In the genomic region with DNA sequence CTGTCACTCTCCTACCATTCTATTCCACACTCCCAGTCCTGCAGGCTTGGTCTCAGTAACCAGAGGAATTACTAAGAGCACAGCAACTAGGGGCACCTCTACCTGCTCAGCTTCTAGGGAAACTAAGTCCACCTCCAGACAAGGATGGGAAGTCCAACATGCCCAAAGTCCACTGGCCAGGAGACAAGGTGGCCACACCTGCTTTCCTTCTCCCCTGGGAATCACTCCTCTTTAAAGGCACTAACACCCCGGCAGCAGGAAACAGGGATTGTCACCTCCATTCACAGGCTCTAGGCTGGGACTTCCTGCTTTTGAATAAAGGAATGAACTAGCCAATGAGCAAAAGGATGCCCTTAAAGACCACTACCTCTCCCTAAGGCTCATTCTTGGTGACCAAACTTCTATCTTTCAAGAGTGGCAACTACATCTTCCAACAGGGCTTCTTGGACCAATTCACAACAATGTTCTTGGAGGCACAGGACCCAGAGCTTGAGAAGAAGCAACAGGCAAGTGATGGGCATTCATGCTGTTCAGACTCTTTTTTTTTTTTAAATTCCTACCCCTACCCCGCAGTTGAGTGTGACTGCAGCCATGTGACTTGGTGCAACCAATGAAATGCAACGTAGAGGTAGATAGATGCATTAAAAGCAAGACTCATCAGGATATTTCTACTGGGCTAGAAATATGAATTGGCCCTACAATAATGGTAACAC, we compare ENCODE assay signal across 12 mouse cellular contexts. TPM values are rescaled to one million over a fixed set of nuclear protein-coding genes. Genes with fewer than 3 reads are reported as not detected.
A peak's percentile ranks its signal among the peaks of the same experiment; 100 is the strongest.
DNase-seq lines count a peak whose midpoint lies in the region; ATAC-seq and TF ChIP-seq lines count a peak whose summit lies in the region.
"Had no signal": no experiment of that assay in that cellular context is flagged by ENCODE, and none has a peak within 500 bp of the region (broad histone marks: within the 10 kb centered on the region; RNA-seq: fewer than 3 reads in every experiment).

No protein-coding gene starts in this region.

- H3K9ac ChIP-seq in forebrain, embryonic 12.5 days = no peak overlapping the region
- H3K9ac ChIP-seq in forebrain, postnatal 0 days = no peak overlapping the region
- no peak overlapping the region for H3K9ac ChIP-seq in kidney, embryonic 15.5 days
- H3K9ac ChIP-seq: embryonic facial prominence, embryonic 12.5 days had no signal

- no peak overlapping the region for H3K4me3 ChIP-seq in forebrain, embryonic 12.5 days (replicated peaks)
- H3K4me3 ChIP-seq in forebrain, postnatal 0 days (ENCODE audit: low read depth, low read length) = no peak overlapping the region
- peak overlapping the region; percentile 12; the same call in 1 of the 2 replicates for H3K4me3 ChIP-seq in kidney, embryonic 15.5 days (replicated peaks)
- H3K4me3 ChIP-seq: embryonic facial prominence, embryonic 12.5 days had no signal

- 77% methylated on average over 3 of the region's 3 CpGs for WGBS in forebrain, embryonic 12.5 days
- 69% methylated on average over 3 of the region's 3 CpGs for whole genome bisulfite sequencing in forebrain, postnatal 0 days
- WGBS in kidney, embryonic 15.5 days = 52% methylated on average over 3 of the region's 3 CpGs

- no peak overlapping the region for H3K27ac ChIP-seq in forebrain, embryonic 12.5 days
- no peak overlapping the region for H3K27ac ChIP-seq in forebrain, postnatal 0 days (ENCODE audit: low read depth, low read length)
- peak overlapping the region; percentile 95 for H3K27ac ChIP-seq in kidney, embryonic 15.5 days

- no peaks in the 10 kb centered on the region for H3K36me3 ChIP-seq in forebrain, embryonic 12.5 days (replicated peaks)
- no peaks in the 10 kb centered on the region for H3K36me3 ChIP-seq in forebrain, postnatal 0 days (ENCODE audit: insufficient read depth)
- H3K36me3 ChIP-seq in kidney, embryonic 15.5 days = no peaks in the 10 kb centered on the region
- H3K36me3 ChIP-seq: embryonic facial prominence, embryonic 12.5 days had no signal

- H3K27me3 ChIP-seq in forebrain, embryonic 12.5 days = no peaks in the 10 kb centered on the region
- H3K27me3 ChIP-seq in forebrain, postnatal 0 days (ENCODE audit: insufficient read depth, low read length) = no peaks in the 10 kb centered on the region
- H3K27me3 ChIP-seq in kidney, embryonic 15.5 days = no peaks in the 10 kb centered on the region
- H3K27me3 ChIP-seq: embryonic facial prominence, embryonic 12.5 days had no signal

- peaks cover 63% of the 10 kb centered on the region for H3K4me1 ChIP-seq in forebrain, embryonic 12.5 days
- H3K4me1 ChIP-seq in forebrain, postnatal 0 days (ENCODE audit: insufficient read depth) = peaks cover 30% of the 10 kb centered on the region
- peaks cover 71% of the 10 kb centered on the region for H3K4me1 ChIP-seq in kidney, embryonic 15.5 days

- H3K4me2 ChIP-seq in forebrain, embryonic 12.5 days = peak overlapping the region; percentile 19; the same call in 1 of the 2 replicates
- no peak overlapping the region for H3K4me2 ChIP-seq in forebrain, postnatal 0 days (ENCODE audit: low read depth)
- H3K4me2 ChIP-seq in kidney, embryonic 15.5 days = peak overlapping the region; percentile 79

- no peak for DNase-seq in forebrain, postnatal 0 days
- DNase-seq in kidney, postnatal 10 days = no peak
- peak; percentile 16 for DNase-seq in thymus, postnatal 14 days
- no peak for DNase-seq in thymus, postnatal 10 days (ENCODE audit: low spot score in 2 of 2)
- DNase-seq in embryo, embryonic 10 days (ENCODE audit: low spot score) = no peak
- DNase-seq: gastrocnemius, postnatal 25 days; lung, postnatal 10 days had no signal

- ATAC-seq in forebrain, embryonic 12.5 days (ENCODE audit: low FRiP score) = no peak
- ATAC-seq in forebrain, postnatal 0 days = no peak
- ATAC-seq in kidney, embryonic 15.5 days (replicated peaks; ENCODE audit: low FRiP score) = no peak
- ATAC-seq in erythroblast, adult 5-6 weeks (replicated peaks; ENCODE audit: low FRiP score, poor library complexity, severe bottlenecking) = no peak
- ATAC-seq: activated CD4-positive, CD25-positive, alpha-beta regulatory T cell, adult 4 months had no signal

- TF ChIP-seq CTCF in forebrain, postnatal 0 days (IDR thresholded peaks at IDR 0.05; ENCODE audit: low read depth) = no peak

- H3K9me3 ChIP-seq in forebrain, embryonic 12.5 days = no peaks in the 10 kb centered on the region
- no peaks in the 10 kb centered on the region for H3K9me3 ChIP-seq in forebrain, postnatal 0 days (ENCODE audit: low read length)
- H3K9me3 ChIP-seq in kidney, embryonic 15.5 days (replicated peaks) = no peaks in the 10 kb centered on the region
- H3K9me3 ChIP-seq: embryonic facial prominence, embryonic 12.5 days had no signal

RNA-seq across cellular contexts. Expression of a gene that starts 3.0 kb away (rescaled TPM):
- 82.6 and 90.6 TPM in 2 replicates for polyA plus RNA-seq in forebrain, embryonic 12.5 days (2016; fragmentation: Nextera tagmentation; extraction: Ambion mirVana)
- total RNA-seq in forebrain, postnatal 0 days (2014; rRNA removed) = 42.2 and 43.8 TPM in 2 replicates
- 37.8 and 43.1 TPM in 2 replicates for polyA plus RNA-seq in forebrain, postnatal 0 days (2015; fragmentation: Nextera tagmentation; extraction: Ambion mirVana)
- polyA plus RNA-seq in kidney, embryonic 15.5 days (2015; fragmentation: Nextera tagmentation; extraction: Ambion mirVana) = 109 and 112 TPM in 2 replicates
- total RNA-seq in erythroblast, adult 5-6 weeks (2015; ENCODE audit: low replicate concordance) = 4.0 and 7.3 TPM in 2 replicates
- 8.2 and 9.4 TPM in 2 replicates for total RNA-seq in erythroblast, adult 5-6 weeks (2017; ENCODE audit: low replicate concordance)

RNA-seq across cellular contexts. Expression of a gene that starts 49.9 kb away (rescaled TPM):
- 50.5 and 54.0 TPM in 2 replicates for polyA plus RNA-seq in forebrain, embryonic 12.5 days (2016; fragmentation: Nextera tagmentation; extraction: Ambion mirVana)
- 92.4 and 106 TPM in 2 replicates for total RNA-seq in forebrain, postnatal 0 days (2014; rRNA removed)
- 54.7 and 106 TPM in 2 replicates for polyA plus RNA-seq in forebrain, postnatal 0 days (2015; fragmentation: Nextera tagmentation; extraction: Ambion mirVana)
- 96.8 and 103 TPM in 2 replicates for polyA plus RNA-seq in kidney, embryonic 15.5 days (2015; fragmentation: Nextera tagmentation; extraction: Ambion mirVana)
- 1,227 and 1,297 TPM in 2 replicates for total RNA-seq in erythroblast, adult 5-6 weeks (2015; ENCODE audit: low replicate concordance)
- 2,096 and 2,327 TPM in 2 replicates for total RNA-seq in erythroblast, adult 5-6 weeks (2017; ENCODE audit: low replicate concordance)
